Mouse (Mus musculus) kidney, embryonic 15.5 days (tissue): ENCODE measurements around the gene Fam43a. TPM values are rescaled to one million over a fixed set of nuclear protein-coding genes. Genes with fewer than 3 reads are reported as not detected.

Experiments used
- ATAC-seq: fragments of 200-750 bp; cut with Nextera tagmentation; replicated peaks from 2 replicates; pipeline ENCODE4 v1.8.0; 2017; ENCODE audit warnings: moderate TSS enrichment; ENCODE audit not compliant: low FRiP score
- H3K27ac ChIP-seq: fragments of 300-500 bp; sonication (generic); 2 replicates; pipeline ENCODE4 v1.5.1; 2015; ENCODE audit warnings: mild to moderate bottlenecking, inconsistent platforms
- H3K27me3 ChIP-seq: fragments of 300-500 bp; sonication (generic); 2 replicates; pipeline ENCODE4 v1.6.1; 2015; ENCODE audit warnings: inconsistent platforms
- H3K36me3 ChIP-seq: fragments of 300-500 bp; sonication (generic); 2 replicates; pipeline ENCODE4 v1.6.1; 2015; ENCODE audit warnings: inconsistent platforms
- H3K4me1 ChIP-seq: fragments of 300-500 bp; sonication (generic); 2 replicates; pipeline ENCODE4 v1.6.1; 2015; ENCODE audit warnings: inconsistent platforms
- H3K4me2 ChIP-seq: fragments of 300-500 bp; sonication (generic); 2 replicates; pipeline ENCODE4 v1.6.1; 2015; ENCODE audit warnings: moderate library complexity, mild to moderate bottlenecking, inconsistent platforms
- H3K4me3 ChIP-seq: fragments of 300-500 bp; sonication (generic); replicated peaks from 2 replicates; pipeline ENCODE4 v1.5.1; 2015; ENCODE audit warnings: mild to moderate bottlenecking, inconsistent platforms
- H3K9ac ChIP-seq: fragments of 300-500 bp; sonication (generic); 2 replicates; pipeline ENCODE4 v1.6.1; 2015; ENCODE audit warnings: mild to moderate bottlenecking, inconsistent platforms
- H3K9me3 ChIP-seq: fragments of 300-500 bp; sonication (generic); replicated peaks from 2 replicates; pipeline ENCODE4 v1.6.1; 2016; ENCODE audit warnings: inconsistent platforms
- WGBS: fragments of 180-500 bp; shearing (Covaris S2); methylation state at CpG from one replicate; pipeline ENCODE4 v1.1.7; 2015; ENCODE audit warnings: mixed read lengths; 5-methylcytosine and 5-hydroxymethylcytosine counted together
- polyA plus RNA-seq: library from polyadenylated mRNA; unstranded; fragments of >200 nt; fragmentation: Nextera tagmentation; extraction: Ambion mirVana; gene quantifications from 2 replicates; pipeline ENCODE4 v1.2.1, GENCODE M21; 2015

The Fam43a gene
- polyA plus RNA-seq, 1 experiment from 2014 or later: 25.1 TPM

GRCm38 (mm10) chr16:30642229-30642628, 42.7 kb downstream of the Fam43a start:
- no peak overlapping the region for H3K4me2 ChIP-seq
- H3K4me1 ChIP-seq: peaks cover 9% of the 10 kb centered on the region
- no peaks in the 10 kb centered on the region for H3K36me3 ChIP-seq
- H3K9ac ChIP-seq: no peak overlapping the region
- peaks cover 4% of the 10 kb centered on the region; the same call in 1 of the 2 replicates for H3K9me3 ChIP-seq
- ATAC-seq: no peak
- H3K27ac ChIP-seq: no peak overlapping the region
- 85% methylated on average over 3 of the region's 3 CpGs for WGBS
- H3K4me3 ChIP-seq: no peak overlapping the region
- H3K27me3 ChIP-seq: no peaks in the 10 kb centered on the region

DNA sequence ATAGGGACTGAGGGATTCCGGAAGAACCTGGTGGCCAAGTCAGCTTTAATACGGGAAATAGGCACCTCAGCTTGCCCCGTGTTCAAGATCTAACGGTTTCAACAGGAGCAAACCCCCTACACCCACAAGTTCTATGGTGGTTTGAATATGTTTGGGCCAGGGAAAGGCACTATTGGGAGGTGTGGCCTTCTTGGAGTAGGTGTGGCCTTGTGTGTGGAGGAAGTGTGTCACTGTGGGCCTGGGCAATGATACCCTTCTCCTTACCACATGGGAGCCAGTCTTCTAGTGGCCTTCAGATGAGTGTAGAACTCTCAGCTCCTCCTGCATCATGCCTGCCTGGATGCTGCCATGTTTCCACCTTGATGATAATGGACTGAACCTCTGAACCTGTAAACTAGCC, 45.5 kb downstream of the Fam43a start:
- Histone ChIP-seq H3K4me1 (peaks cover 9% of the 10 kb centered on the region), H3K36me3 (no peaks in the 10 kb centered on the region), H3K27ac (no peak overlapping the region), H3K9ac (no peak overlapping the region), H3K4me2 (no peak overlapping the region), H3K9me3 (peaks cover 4% of the 10 kb centered on the region), H3K27me3 (no peaks in the 10 kb centered on the region), H3K4me3 (no peak overlapping the region)
- 96% methylated on average over 4 of the region's 4 CpGs for WGBS
- no peak for ATAC-seq

DNA sequence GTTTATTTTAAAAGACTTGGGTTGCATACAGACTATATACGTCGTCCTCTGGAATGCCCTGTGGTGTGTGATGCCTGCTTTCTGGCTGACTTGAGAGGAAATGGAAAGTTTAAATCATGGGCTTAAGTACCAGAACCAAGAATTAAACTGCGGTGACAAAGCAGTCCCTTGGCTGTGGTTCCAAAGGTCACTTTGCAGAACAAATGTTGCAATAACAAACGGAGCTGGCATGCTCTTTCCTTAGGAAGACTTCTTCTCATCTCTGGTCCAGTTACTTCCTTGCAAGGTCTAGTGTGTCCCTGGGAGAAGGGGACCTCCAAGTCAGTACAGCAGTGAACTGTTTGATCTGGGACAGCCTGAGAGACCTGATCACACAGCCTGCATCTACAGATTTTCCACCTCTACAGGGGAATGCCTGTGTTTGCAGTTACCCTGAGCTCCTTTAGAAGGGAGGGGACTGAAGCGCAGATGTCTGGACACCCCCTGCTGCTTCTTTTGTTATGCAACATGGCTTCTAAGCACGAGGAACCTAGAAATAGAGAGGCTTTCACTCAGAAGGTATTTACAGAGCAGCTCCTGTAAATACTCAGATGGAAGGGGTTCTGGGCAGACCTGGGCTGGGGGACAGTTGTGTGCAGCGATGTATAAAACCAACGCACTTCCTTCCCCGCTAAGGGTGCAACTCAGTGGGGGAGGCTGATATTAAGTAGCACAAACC, 46.5 kb downstream of the Fam43a start:
- Histone ChIP-seq H3K27me3 (no peaks in the 10 kb centered on the region), H3K4me2 (no peak overlapping the region)
- 20% methylated on average over 9 of the region's 9 CpGs for WGBS

DNA sequence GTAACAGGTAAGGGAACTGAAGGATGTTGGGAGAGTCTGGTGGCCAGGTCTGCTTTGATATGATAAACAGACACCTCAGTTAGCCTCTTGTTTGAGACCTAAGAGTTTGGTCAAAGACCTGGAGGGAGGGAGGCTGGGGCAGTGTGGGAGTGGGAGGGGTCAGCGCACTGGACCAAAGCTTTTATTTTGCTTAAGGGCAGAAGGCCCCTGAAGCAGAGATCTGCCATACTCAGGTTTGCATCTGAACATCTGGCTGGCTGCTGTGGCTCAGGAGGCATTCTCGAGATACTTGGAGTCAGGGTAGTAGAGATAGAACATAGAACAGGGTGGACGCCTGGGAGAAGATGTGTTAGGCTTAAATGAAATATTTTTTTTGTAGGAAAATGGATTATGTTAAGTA, 47.3 kb downstream of the Fam43a start:
- no peaks in the 10 kb centered on the region for H3K36me3 ChIP-seq
- H3K9me3 ChIP-seq: peaks cover 4% of the 10 kb centered on the region
- 65% methylated on average over 3 of the region's 3 CpGs for WGBS
- H3K4me1 ChIP-seq: peaks cover 9% of the 10 kb centered on the region
- H3K4me3 ChIP-seq: no peak overlapping the region
- H3K9ac ChIP-seq: no peak overlapping the region
- H3K27me3 ChIP-seq: no peaks in the 10 kb centered on the region
- no peak overlapping the region for H3K4me2 ChIP-seq
- no peak overlapping the region for H3K27ac ChIP-seq
- no peak for ATAC-seq

More for the DNA sequence above, 46.5 kb downstream of the Fam43a start:
- H3K27ac ChIP-seq: no peak overlapping the region
- no peak overlapping the region for H3K4me3 ChIP-seq
- ATAC-seq: no peak
- peaks cover 9% of the 10 kb centered on the region for H3K4me1 ChIP-seq
- peaks cover 4% of the 10 kb centered on the region for H3K9me3 ChIP-seq
- no peak overlapping the region for H3K9ac ChIP-seq
- H3K36me3 ChIP-seq: no peaks in the 10 kb centered on the region

DNA sequence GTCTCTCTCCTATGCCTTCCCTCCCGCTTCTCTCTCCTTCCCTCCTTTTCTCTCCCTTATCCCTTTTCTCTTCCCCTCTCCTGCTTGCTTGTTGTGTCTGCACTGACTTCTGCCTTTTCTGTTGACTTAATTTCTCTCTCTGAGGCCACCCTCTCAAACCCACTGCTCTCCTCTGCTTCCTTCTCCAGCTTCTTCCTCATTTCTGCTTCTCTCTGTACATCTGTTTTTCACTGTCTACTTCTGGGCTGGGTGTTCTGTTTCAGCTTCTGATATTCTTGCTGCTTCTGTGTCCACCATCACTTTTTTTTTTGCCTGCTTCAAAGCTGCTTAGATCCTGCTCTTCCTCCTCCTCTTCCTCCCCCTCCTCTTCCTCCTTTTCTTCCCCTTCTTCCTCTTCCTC, 51.8 kb downstream of the Fam43a start:
- peaks cover 2% of the 10 kb centered on the region for H3K4me1 ChIP-seq
- no peak overlapping the region for H3K9ac ChIP-seq
- no peak overlapping the region for H3K4me2 ChIP-seq
- no peaks in the 10 kb centered on the region; the same call in none of the 2 replicates for H3K9me3 ChIP-seq
- H3K4me3 ChIP-seq: no peak overlapping the region
- no peak overlapping the region for H3K27ac ChIP-seq
- H3K27me3 ChIP-seq: no peaks in the 10 kb centered on the region
- ATAC-seq: no peak
- 95% methylated on average over 1 of the region's 1 CpGs for WGBS
- H3K36me3 ChIP-seq: no peaks in the 10 kb centered on the region

Other genes starting within 250 kb of the Fam43a start
- 12.1 and 14.0 TPM in 2 replicates for gene Atp13a3, start 193.7 kb upstream of the Fam43a start, polyA plus RNA-seq
- 15.0 and 18.6 TPM in 2 replicates for gene Tmem44, start 48.9 kb upstream of the Fam43a start, polyA plus RNA-seq
- gene Lsg1, start 12.1 kb upstream of the Fam43a start, polyA plus RNA-seq: 69.4 and 73.0 TPM in 2 replicates